Mouse (Mus musculus) limb, embryonic 10.5 days (tissue): Measurements from ENCODE around the gene Gm3106. TPM values are rescaled to one million over a fixed set of nuclear protein-coding genes. Genes with fewer than 3 reads are reported as not detected.
"Not testable (repeated sequence)": the region's sequence is repeated elsewhere in the genome, so short reads cannot be mapped to it uniquely, and the experiment has no call there.

Experiments
- DNase-seq: peaks from one replicate; pipeline ENCODE4 v3.0.0-alpha.2; 2017; ENCODE audit warnings: low spot score
- H3K27ac ChIP-seq: fragments of 300-500 bp; sonication (generic); 2 replicates; pipeline ENCODE4 v1.5.1; 2016; ENCODE audit warnings: mild to moderate bottlenecking
- H3K27me3 ChIP-seq: fragments of 300-500 bp; sonication (generic); 2 replicates; pipeline ENCODE4 v1.6.1; 2016; ENCODE audit warnings: low read depth, mild to moderate bottlenecking; ENCODE audit not compliant: poor library complexity, severe bottlenecking
- H3K36me3 ChIP-seq: fragments of 300-500 bp; sonication (generic); 2 replicates; pipeline ENCODE4 v1.6.1; 2016; ENCODE audit warnings: mild to moderate bottlenecking, moderate library complexity
- H3K4me1 ChIP-seq: fragments of 300-500 bp; sonication (generic); 2 replicates; pipeline ENCODE4 v1.6.1; 2016
- H3K4me3 ChIP-seq: fragments of 300-500 bp; sonication (generic); 2 replicates; pipeline ENCODE4 v1.5.1; 2016; ENCODE audit warnings: mild to moderate bottlenecking, moderate library complexity
- H3K9me3 ChIP-seq: fragments of 300-500 bp; sonication (generic); replicated peaks from 2 replicates; pipeline ENCODE4 v1.6.1; 2016; ENCODE audit warnings: mild to moderate bottlenecking
- WGBS: fragments of 180-500 bp; shearing (Covaris S2); methylation state at CpG from one replicate; pipeline ENCODE4 v1.1.7; 2016; 5-methylcytosine and 5-hydroxymethylcytosine counted together
- polyA plus RNA-seq: library from polyadenylated mRNA; unstranded; fragments of >200 nt; fragmentation: Nextera tagmentation; extraction: Ambion mirVana; gene quantifications from 2 replicates; pipeline ENCODE4 v1.2.1, GENCODE M21; 2016

Gm3106 gene
- polyA plus RNA-seq = not detected in 2 replicates

DNA sequence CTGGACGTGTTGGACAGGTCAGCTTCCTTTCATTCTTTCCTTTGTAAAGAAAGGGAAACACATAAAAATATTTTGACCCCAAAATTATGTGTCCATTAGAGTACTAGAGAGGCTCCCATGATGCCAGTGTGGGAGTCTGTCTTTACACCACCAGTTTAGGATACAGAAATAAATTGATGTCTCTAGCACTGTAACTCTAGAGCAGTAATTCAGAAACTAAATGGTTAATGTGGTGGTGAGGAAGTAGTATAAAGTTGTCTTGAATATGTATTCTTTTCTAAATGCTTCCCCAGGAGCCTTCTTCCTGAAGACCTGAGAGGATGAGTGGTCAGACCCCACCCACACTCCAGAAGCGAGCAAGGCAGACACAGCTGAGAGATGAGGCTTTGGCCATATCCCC, at the start of gene Gm3106:
Gene Gm3106, plus strand, starts transcription at position 301 of the 400 bp plus-strand sequence.
- WGBS = no CpG with 5 or more reads among the region's 2 CpGs
- H3K9me3 ChIP-seq, H3K27me3 ChIP-seq, H3K4me1 ChIP-seq, H3K4me3 ChIP-seq, H3K36me3 ChIP-seq, DNase-seq, H3K27ac ChIP-seq: not testable (repeated sequence)

Other genes with a start within 250 kb of the Gm3106 start
- gene BC061212, start 147.5 kb upstream of the Gm3106 start, polyA plus RNA-seq = not detected in 2 replicates
- not detected in 2 replicates for gene Gm6351, start 141.6 kb upstream of the Gm3106 start, polyA plus RNA-seq
- 0.09 TPM in 1 of 2 replicates, not detected in the other for gene A430089I19Rik, start 88.8 kb downstream of the Gm3106 start, polyA plus RNA-seq
- gene Gm6502, start 96.4 kb downstream of the Gm3106 start, polyA plus RNA-seq = not detected in 2 replicates
- not detected in 2 replicates for gene AA792892, start 121.7 kb downstream of the Gm3106 start, polyA plus RNA-seq
- not detected in 2 replicates for gene Gm7682, start 227.8 kb downstream of the Gm3106 start, polyA plus RNA-seq